Mouse (Mus musculus) monocyte, adult 5-6 weeks (primary cell): ENCODE measurements around the gene Gm20792. TPM values are rescaled to one million over a fixed set of nuclear protein-coding genes. Genes with fewer than 3 reads are reported as not detected.
"Not testable (repeated sequence)": the region's sequence is repeated elsewhere in the genome, so short reads cannot be mapped to it uniquely, and the experiment has no call there.

Experiments used
- ATAC-seq: fragments of 153-309, 156-312 bp; replicated peaks from 2 replicates; pipeline ENCODE4 v1.8.0; 2017; ENCODE audit warnings: mild to moderate bottlenecking; ENCODE audit not compliant: low TSS enrichment, insufficient number of reproducible peaks, severe bottlenecking, poor library complexity, low FRiP score
- total RNA-seq: library from RNA; stranded (forward); fragments of 200-1000, 200-491, 200-594 nt; gene quantifications from 3 replicates; pipeline ENCODE4 v1.2.3, GENCODE M21; 2017

Gene Gm20792
- total RNA-seq = not detected in 3 replicates

DNA sequence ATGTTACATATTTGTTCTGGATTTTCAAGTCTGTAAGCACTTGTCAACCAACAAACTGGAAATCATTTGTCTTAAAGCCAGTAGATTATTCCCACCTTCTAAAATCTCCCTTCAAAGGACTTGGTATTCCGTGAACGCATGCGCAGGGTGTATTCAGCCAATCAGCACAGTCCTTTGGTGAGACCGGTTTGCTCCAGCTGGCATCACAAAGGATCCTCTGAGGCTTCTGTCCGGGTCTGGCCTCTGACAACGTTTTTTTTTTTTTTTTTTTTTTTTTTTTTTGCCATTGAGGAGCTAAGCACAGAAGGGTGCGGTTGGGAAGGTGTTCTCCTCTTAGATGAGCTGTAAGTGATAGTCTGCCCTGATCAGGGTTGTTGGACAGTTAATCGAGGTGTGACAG, at the start of gene Gm20792:
Gene Gm20792, plus strand, starts transcription at position 301 of the 400 bp plus-strand sequence.
- not testable (repeated sequence) for ATAC-seq
